Mouse (Mus musculus) ES-Bruce4 (cell line): ENCODE results near the gene Smagp. TPM values are rescaled to one million over a fixed set of nuclear protein-coding genes. Genes with fewer than 3 reads are reported as not detected.

Experiments
- H3K27ac ChIP-seq: 2 replicates; pipeline ENCODE4 v1.5.1; 2012; ENCODE audit warnings: low read length, inconsistent platforms; ENCODE audit not compliant: insufficient read depth
- H3K27me3 ChIP-seq: 2 replicates; pipeline ENCODE4 v1.6.1; 2012; ENCODE audit warnings: mild to moderate bottlenecking, low read length, inconsistent platforms; ENCODE audit not compliant: control insufficient read depth, poor library complexity, insufficient read depth, severe bottlenecking
- H3K36me3 ChIP-seq: 2 replicates; pipeline ENCODE4 v1.6.1; 2012; ENCODE audit warnings: inconsistent platforms, mild to moderate bottlenecking, low read length, moderate library complexity; ENCODE audit not compliant: control insufficient read depth, poor library complexity, insufficient read depth, severe bottlenecking
- H3K4me1 ChIP-seq: one replicate; pipeline ENCODE4 v1.8.1; 2011; ENCODE audit warnings: low read length; ENCODE audit not compliant: control insufficient read depth, insufficient read depth
- H3K4me3 ChIP-seq: 2 replicates; pipeline ENCODE4 v1.5.1; 2011; ENCODE audit warnings: low read depth, mild to moderate bottlenecking, low read length
- H3K9ac ChIP-seq: 2 replicates; pipeline ENCODE4 v1.6.1; 2012; ENCODE audit warnings: low read depth, mild to moderate bottlenecking, inconsistent platforms; ENCODE audit not compliant: poor library complexity, severe bottlenecking
- H3K9me3 ChIP-seq: replicated peaks from 2 replicates; pipeline ENCODE4 v1.6.1; 2012; ENCODE audit warnings: mild to moderate bottlenecking, low read length, inconsistent platforms; ENCODE audit not compliant: control insufficient read depth, poor library complexity, insufficient read depth, severe bottlenecking
- CTCF ChIP-seq: IDR thresholded peaks from one replicate; pipeline ENCODE4 v1.8.1; 2011; ENCODE audit warnings: low read depth, low read length
- EP300 ChIP-seq: IDR thresholded peaks from 2 replicates; pipeline ENCODE4 v1.6.1; 2011; ENCODE audit warnings: low read depth, low read length; ENCODE audit not compliant: insufficient read depth
- POLR2A ChIP-seq: IDR thresholded peaks from one replicate; pipeline ENCODE4 v1.8.1; 2011; ENCODE audit warnings: low read length; ENCODE audit not compliant: insufficient read depth
- polyA plus RNA-seq: library from polyadenylated mRNA; stranded (reverse); fragments of >200 nt; gene quantifications from 2 replicates; pipeline ENCODE4 v1.2.4, GENCODE M21; 2011; ENCODE audit warnings: low read depth; ENCODE audit not compliant: missing spikeins, insufficient read depth, insufficient read length

The Smagp gene
- polyA plus RNA-seq, 1 experiment = 36.6 TPM

- Histone ChIP-seq H3K27me3 (no peaks in the 10 kb centered on the region), H3K9me3 (no peaks in the 10 kb centered on the region), H3K9ac (no peak overlapping the region), H3K27ac (no peak overlapping the region), H3K4me1 (no peaks in the 10 kb centered on the region), H3K4me3 (no peak overlapping the region), H3K36me3 (no peaks in the 10 kb centered on the region)
- TF ChIP-seq POLR2A (no peak), CTCF (no peak), EP300 (no peak)
Measured at GRCm38 (mm10) chr15:100681770-100682169, 45.0 kb upstream of the Smagp start.

- TF ChIP-seq CTCF (no peak), POLR2A (no peak), EP300 (no peak)
- no peaks in the 10 kb centered on the region for H3K27me3 ChIP-seq
- H3K4me3 ChIP-seq = no peak overlapping the region
- H3K36me3 ChIP-seq = no peaks in the 10 kb centered on the region
- no peaks in the 10 kb centered on the region for H3K9me3 ChIP-seq
- H3K4me1 ChIP-seq = peaks cover 3% of the 10 kb centered on the region
- no peak overlapping the region for H3K27ac ChIP-seq
- no peak overlapping the region for H3K9ac ChIP-seq
Measured at GRCm38 (mm10) chr15:100680381-100680780, 43.6 kb upstream of the Smagp start.

DNA sequence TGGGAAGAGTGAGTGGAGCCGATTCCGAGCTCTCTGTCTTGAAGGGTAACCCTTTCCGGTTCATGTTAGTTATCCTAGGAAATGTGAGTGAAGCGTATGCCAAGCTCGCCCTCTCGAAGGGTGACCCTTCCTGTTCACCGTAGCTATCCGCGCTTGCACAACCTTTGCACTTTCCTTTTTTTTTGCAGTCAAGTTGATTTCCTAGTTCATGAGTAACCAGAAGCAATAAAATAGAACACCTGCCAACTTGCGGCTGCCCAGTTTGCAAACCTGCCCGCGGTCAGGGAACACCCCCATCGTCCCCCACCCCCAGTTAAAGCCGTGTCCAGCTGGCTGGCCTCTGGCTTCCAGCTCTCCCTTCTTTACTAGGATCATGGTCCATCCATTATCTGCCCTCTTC is 42.3 kb upstream of the Smagp start:
- TF ChIP-seq POLR2A = no peak
- TF ChIP-seq CTCF = no peak
- no peak for TF ChIP-seq EP300
- Histone ChIP-seq H3K27me3 (no peaks in the 10 kb centered on the region), H3K27ac (no peak overlapping the region), H3K4me1 (peaks cover 3% of the 10 kb centered on the region), H3K4me3 (no peak overlapping the region), H3K36me3 (no peaks in the 10 kb centered on the region), H3K9ac (no peak overlapping the region), H3K9me3 (no peaks in the 10 kb centered on the region)

- H3K27me3 ChIP-seq = no peaks in the 10 kb centered on the region
- H3K36me3 ChIP-seq = no peaks in the 10 kb centered on the region
- no peak overlapping the region for H3K9ac ChIP-seq
- TF ChIP-seq CTCF (no peak), EP300 (no peak), POLR2A (no peak)
- no peaks in the 10 kb centered on the region for H3K9me3 ChIP-seq
- H3K4me1 ChIP-seq = peaks cover 3% of the 10 kb centered on the region
- H3K27ac ChIP-seq = no peak overlapping the region
- H3K4me3 ChIP-seq = no peak overlapping the region
Measured at GRCm38 (mm10) chr15:100678581-100678980, 41.8 kb upstream of the Smagp start.

- H3K36me3 ChIP-seq = no peaks in the 10 kb centered on the region
- no peak overlapping the region for H3K4me3 ChIP-seq
- H3K9me3 ChIP-seq = no peaks in the 10 kb centered on the region
- no peaks in the 10 kb centered on the region for H3K27me3 ChIP-seq
- peaks cover 3% of the 10 kb centered on the region for H3K4me1 ChIP-seq
- H3K27ac ChIP-seq = no peak overlapping the region
- no peak for TF ChIP-seq EP300
- no peak for TF ChIP-seq CTCF
- H3K9ac ChIP-seq = no peak overlapping the region
Measured at GRCm38 (mm10) chr15:100677675-100678074, 40.9 kb upstream of the Smagp start.

- TF ChIP-seq EP300 (no peak), POLR2A (no peak), CTCF (no peak)
Measured at GRCm38 (mm10) chr15:100676521-100676920, 39.8 kb upstream of the Smagp start.

More at GRCm38 (mm10) chr15:100676521-100676920, 39.8 kb upstream of the Smagp start:
- Histone ChIP-seq H3K9me3 (no peaks in the 10 kb centered on the region), H3K9ac (no peak overlapping the region), H3K27ac (no peak overlapping the region), H3K27me3 (no peaks in the 10 kb centered on the region), H3K4me1 (peaks cover 3% of the 10 kb centered on the region), H3K36me3 (no peaks in the 10 kb centered on the region), H3K4me3 (no peak overlapping the region)
